Mouse (Mus musculus) layer of hippocampus, postnatal 14 days (tissue): Measurements from ENCODE around the gene Slc35d1. TPM values are rescaled to one million over a fixed set of nuclear protein-coding genes. Genes with fewer than 3 reads are reported as not detected.
"Not testable (repeated sequence)": the region's sequence is repeated elsewhere in the genome, so short reads cannot be mapped to it uniquely, and the experiment has no call there.

Source experiments
- DNase-seq, 2 experiments: peaks; one replicate each; pipeline ENCODE4 v3.0.0; 2021 to 2022; ENCODE audit warnings: low spot score in 2 of 2, mixed read lengths in 1 of 2
- total RNA-seq, 2 experiments: library from RNA; stranded (reverse); gene quantifications; 2 replicates each; pipeline ENCODE4 v1.2.3; 2021

The Slc35d1 gene
- total RNA-seq, 2 experiments from 2014 or later = 14.3 to 14.9 TPM

- no peak for DNase-seq
Measured at GRCm38 (mm10) chr4:103188786-103189640, 26.0 kb downstream of the Slc35d1 start.

GRCm38 (mm10) chr4:103180300-103180888 is 34.6 kb downstream of the Slc35d1 start:
- DNase-seq = no peak

- no peak for DNase-seq
Measured at GRCm38 (mm10) chr4:103179581-103179980, 35.4 kb downstream of the Slc35d1 start.

- peak in 1 of 2 experiments; percentile 22 for DNase-seq
Measured at GRCm38 (mm10) chr4:103178635-103179318, 36.2 kb downstream of the Slc35d1 start.

- no peak for DNase-seq
Measured at GRCm38 (mm10) chr4:103177681-103178080, 37.3 kb downstream of the Slc35d1 start.

- DNase-seq = no peak
Measured at GRCm38 (mm10) chr4:103174001-103174400, 41.0 kb downstream of the Slc35d1 start.

GRCm38 (mm10) chr4:103173507-103173906 is 41.5 kb downstream of the Slc35d1 start:
- DNase-seq = no peak

GRCm38 (mm10) chr4:103171256-103171655 is 43.7 kb downstream of the Slc35d1 start:
- no peak for DNase-seq

- DNase-seq = not testable (repeated sequence)
Measured at GRCm38 (mm10) chr4:103166198-103166597, 48.8 kb downstream of the Slc35d1 start.

- DNase-seq = no peak
Measured at GRCm38 (mm10) chr4:103158781-103159180, 56.2 kb downstream of the Slc35d1 start.

GRCm38 (mm10) chr4:103151946-103152345 is 63.0 kb downstream of the Slc35d1 start:
- no peak for DNase-seq

- peak; percentile 67 to 73 for DNase-seq
Measured at GRCm38 (mm10) chr4:103146339-103146738, 68.6 kb downstream of the Slc35d1 start.

GRCm38 (mm10) chr4:103136946-103137345 is 78.0 kb downstream of the Slc35d1 start:
- DNase-seq = no peak

- no peak for DNase-seq
Measured at GRCm38 (mm10) chr4:103126533-103126932, 88.4 kb downstream of the Slc35d1 start.

GRCm38 (mm10) chr4:103123606-103124005 is 91.4 kb downstream of the Slc35d1 start:
- DNase-seq = no peak

GRCm38 (mm10) chr4:103123086-103123485 is 91.9 kb downstream of the Slc35d1 start:
- no peak for DNase-seq

- DNase-seq = no peak
Measured at GRCm38 (mm10) chr4:103120874-103121389, 94.0 kb downstream of the Slc35d1 start.
